21 mouse cellular contexts compared by ENCODE assay signal in the genomic region with DNA sequence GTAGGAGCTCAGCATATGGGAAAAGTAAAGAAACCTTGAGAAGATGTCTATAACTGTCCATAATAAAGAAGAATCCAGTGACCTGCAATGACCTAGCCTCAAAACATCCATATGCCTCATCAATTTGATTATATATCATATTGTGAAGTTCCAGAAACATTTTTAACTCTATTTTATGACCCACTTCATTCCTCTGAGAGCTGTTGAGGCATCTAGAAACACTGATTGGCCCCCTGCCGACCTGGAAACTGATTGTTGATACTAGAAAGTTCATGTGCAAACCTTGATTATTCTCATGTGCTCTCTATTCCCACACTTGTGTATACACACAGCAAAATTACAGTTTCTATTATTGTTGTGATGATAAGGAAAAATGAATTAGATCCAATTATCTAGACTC.
DNase-seq lines count a peak whose midpoint lies in the region; ATAC-seq lines count a peak whose summit lies in the region.
"Had no signal": no experiment of that assay in that cellular context is flagged by ENCODE, and none has a peak within 500 bp of the region (broad histone marks: within the 10 kb centered on the region; RNA-seq: fewer than 3 reads in every experiment).

No protein-coding gene starts in this region.

- no peak overlapping the region for H3K27ac ChIP-seq in kidney, embryonic 16.5 days (ENCODE audit: low read length)
- H3K27ac ChIP-seq: embryonic facial prominence, embryonic 12.5 days; forebrain, embryonic 12.5 days; forebrain, embryonic 15.5 days; heart, adult 2 months; hindbrain, embryonic 12.5 days; hindbrain, embryonic 15.5 days had no signal

- H3K9ac ChIP-seq in kidney, embryonic 16.5 days (replicated peaks; ENCODE audit: low read length): no peak overlapping the region
- H3K9ac ChIP-seq: embryonic facial prominence, embryonic 12.5 days; forebrain, embryonic 12.5 days; forebrain, embryonic 15.5 days; hindbrain, embryonic 12.5 days; hindbrain, embryonic 15.5 days had no signal

- H3K9me3 ChIP-seq in kidney, embryonic 16.5 days (ENCODE audit: low read length): no peaks in the 10 kb centered on the region
- H3K9me3 ChIP-seq: embryonic facial prominence, embryonic 12.5 days; forebrain, embryonic 12.5 days; forebrain, embryonic 15.5 days; hindbrain, embryonic 12.5 days; hindbrain, embryonic 15.5 days had no signal

- H3K4me3 ChIP-seq in kidney, embryonic 16.5 days (ENCODE audit: low read length): no peak overlapping the region
- H3K4me3 ChIP-seq: embryonic facial prominence, embryonic 12.5 days; erythroblast, embryonic 14.5 days; forebrain, embryonic 12.5 days; forebrain, embryonic 15.5 days; heart, adult 2 months; hindbrain, embryonic 12.5 days; hindbrain, embryonic 15.5 days had no signal

- H3K36me3 ChIP-seq in kidney, embryonic 16.5 days (ENCODE audit: insufficient read depth, low read length): no peaks in the 10 kb centered on the region
- H3K36me3 ChIP-seq: embryonic facial prominence, embryonic 12.5 days; forebrain, embryonic 12.5 days; forebrain, embryonic 15.5 days; hindbrain, embryonic 12.5 days; hindbrain, embryonic 15.5 days had no signal

- no peak overlapping the region for H3K4me2 ChIP-seq in kidney, embryonic 16.5 days (replicated peaks; ENCODE audit: low read depth, low read length)
- H3K4me2 ChIP-seq: embryonic facial prominence, embryonic 12.5 days; forebrain, embryonic 12.5 days; forebrain, embryonic 15.5 days; heart, embryonic 11.5 days; hindbrain, embryonic 12.5 days; hindbrain, embryonic 15.5 days had no signal

- ATAC-seq in cerebellum, adult (ENCODE audit: insufficient number of reproducible peaks, low FRiP score, low TSS enrichment): no peak
- no peak for ATAC-seq in kidney, embryonic 16.5 days (ENCODE audit: low FRiP score, low TSS enrichment)
- ATAC-seq: activated CD4-positive, CD25-positive, alpha-beta regulatory T cell, adult 4 months; forebrain, embryonic 15.5 days; intestine, postnatal 0 days had no signal

- H3K4me1 ChIP-seq in kidney, embryonic 16.5 days (ENCODE audit: insufficient read depth, low read length): no peaks in the 10 kb centered on the region
- H3K4me1 ChIP-seq: embryonic facial prominence, embryonic 12.5 days; forebrain, embryonic 12.5 days; forebrain, embryonic 15.5 days; hindbrain, embryonic 12.5 days; hindbrain, embryonic 15.5 days had no signal

- no peaks in the 10 kb centered on the region for H3K27me3 ChIP-seq in kidney, embryonic 16.5 days (ENCODE audit: insufficient read depth, low read length)
- H3K27me3 ChIP-seq: embryonic facial prominence, embryonic 12.5 days; forebrain, embryonic 12.5 days; forebrain, embryonic 15.5 days; hindbrain, embryonic 12.5 days; hindbrain, embryonic 15.5 days had no signal

- 51% methylated on average over 1 of the region's 1 CpGs for whole genome bisulfite sequencing in kidney, embryonic 16.5 days

- DNase-seq in cerebellum, postnatal 10 days: peak; percentile 8 to 13
- peak; percentile 8 for DNase-seq in gastrocnemius, postnatal 10 days
- DNase-seq in gastrocnemius, adult 8-10 months (ENCODE audit: low spot score in 2 of 2): no peak
- DNase-seq in kidney, postnatal 4 days: peak; percentile 3 to 13
- DNase-seq: adrenal gland, adult 8-10 months; adrenal gland, postnatal 25 days; cerebellum, adult 2 months; cerebellum, adult 9-11 months; gastrocnemius, postnatal 36 days; heart, adult 2 months had no signal

Comparison
In these comparisons a context has a peak if more than half of its experiments do, and no peak if none do; other contexts are left out.
1. DNase-seq: peak in cerebellum, postnatal 10 days (2 of 2), gastrocnemius, postnatal 10 days (single experiment) and kidney, postnatal 4 days (2 of 2); none in gastrocnemius, adult 8-10 months (0 of 2).